Mouse (Mus musculus) mesoderm, embryonic 11.5 days (tissue): ENCODE data around the gene Cherp.

Experiments used
- DNase-seq: peaks from one replicate; pipeline ENCODE4 v3.0.0-alpha.2; 2012; ENCODE audit warnings: low read depth, low spot score

The Cherp gene

GRCm38 (mm10) chr8:72474826-72475546 is at the start of gene Cherp:
Gene Cherp, minus strand, starts transcription at chr8:72475226.
- peak; percentile 99 for DNase-seq

GRCm38 (mm10) chr8:72521888-72522287 is 46.9 kb upstream of the Cherp start:
- DNase-seq, result no peak

- no peak for DNase-seq
Measured at GRCm38 (mm10) chr8:72517421-72517988, 42.5 kb upstream of the Cherp start.

GRCm38 (mm10) chr8:72513158-72513557 is 38.1 kb upstream of the Cherp start:
- DNase-seq, result no peak

- DNase-seq, result no peak
Measured at GRCm38 (mm10) chr8:72512648-72513047, 37.6 kb upstream of the Cherp start.

- DNase-seq, result no peak
Measured at GRCm38 (mm10) chr8:72507505-72507904, 32.5 kb upstream of the Cherp start.

GRCm38 (mm10) chr8:72504637-72505314 is 29.8 kb upstream of the Cherp start:
- DNase-seq, result no peak

GRCm38 (mm10) chr8:72504137-72504536 is 29.1 kb upstream of the Cherp start:
- no peak for DNase-seq

GRCm38 (mm10) chr8:72500521-72500931 is 25.5 kb upstream of the Cherp start:
- DNase-seq, result no peak

GRCm38 (mm10) chr8:72499521-72500284 is 24.7 kb upstream of the Cherp start:
- DNase-seq, result no peak

- DNase-seq, result no peak
Measured at GRCm38 (mm10) chr8:72498527-72498926, 23.5 kb upstream of the Cherp start.

GRCm38 (mm10) chr8:72497911-72498310 is 22.9 kb upstream of the Cherp start:
- DNase-seq, result no peak

- no peak for DNase-seq
Measured at GRCm38 (mm10) chr8:72496217-72496616, 21.2 kb upstream of the Cherp start.

- DNase-seq, result no peak
Measured at GRCm38 (mm10) chr8:72495411-72496111, 20.5 kb upstream of the Cherp start.

- peak; percentile 6 for DNase-seq
Measured at GRCm38 (mm10) chr8:72493381-72493780, 18.4 kb upstream of the Cherp start.

GRCm38 (mm10) chr8:72492622-72493081 is 17.6 kb upstream of the Cherp start:
- DNase-seq, result peak; percentile 100

GRCm38 (mm10) chr8:72491680-72492621 is 16.9 kb upstream of the Cherp start, which contains the start of gene Slc35e1:
Gene Slc35e1, minus strand, starts transcription at chr8:72492614.
- peak; percentile 41 for DNase-seq

GRCm38 (mm10) chr8:72491017-72491416 is 16.0 kb upstream of the Cherp start:
- DNase-seq, result no peak

- no peak for DNase-seq
Measured at GRCm38 (mm10) chr8:72487014-72487413, 12.0 kb upstream of the Cherp start.
